Mouse (Mus musculus) embryonic facial prominence, embryonic 13.5 days (tissue): ENCODE results near the gene Gm42791. TPM values are rescaled to one million over a fixed set of nuclear protein-coding genes. Genes with fewer than 3 reads are reported as not detected.

Source experiments
- ATAC-seq: fragments of 200-750 bp; cut with Nextera tagmentation; 2 replicates; pipeline ENCODE4 v1.8.0; 2017; ENCODE audit warnings: low read depth; ENCODE audit not compliant: insufficient number of reproducible peaks, insufficient read depth, low FRiP score, low TSS enrichment
- H3K27ac ChIP-seq: fragments of 300-500 bp; sonication (generic); 2 replicates; pipeline ENCODE4 v1.5.1; 2015; ENCODE audit warnings: moderate library complexity, mild to moderate bottlenecking, inconsistent platforms
- H3K27me3 ChIP-seq: fragments of 300-500 bp; sonication (generic); 2 replicates; pipeline ENCODE4 v1.6.1; 2015; ENCODE audit warnings: mild to moderate bottlenecking, inconsistent platforms
- H3K36me3 ChIP-seq: fragments of 300-500 bp; sonication (generic); 2 replicates; pipeline ENCODE4 v1.6.1; 2015; ENCODE audit warnings: mild to moderate bottlenecking, inconsistent platforms
- H3K4me1 ChIP-seq: fragments of 300-500 bp; sonication (generic); 2 replicates; pipeline ENCODE4 v1.6.1; 2015; ENCODE audit warnings: inconsistent platforms
- H3K4me2 ChIP-seq: fragments of 300-500 bp; sonication (generic); 2 replicates; pipeline ENCODE4 v1.6.1; 2015; ENCODE audit warnings: moderate library complexity, mild to moderate bottlenecking, inconsistent platforms
- H3K4me3 ChIP-seq: fragments of 300-500 bp; sonication (generic); 2 replicates; pipeline ENCODE4 v1.5.1; 2015; ENCODE audit warnings: mild to moderate bottlenecking, inconsistent platforms
- H3K9ac ChIP-seq: fragments of 300-500 bp; sonication (generic); 2 replicates; pipeline ENCODE4 v1.6.1; 2015; ENCODE audit warnings: mild to moderate bottlenecking, inconsistent platforms
- H3K9me3 ChIP-seq: fragments of 300-500 bp; sonication (generic); 2 replicates; pipeline ENCODE4 v1.6.1; 2016; ENCODE audit warnings: inconsistent platforms
- WGBS: fragments of 180-500 bp; shearing (Covaris S2); methylation state at CpG from one replicate; pipeline ENCODE4 v1.1.7; 2015; ENCODE audit warnings: mixed read lengths; 5-methylcytosine and 5-hydroxymethylcytosine counted together
- polyA plus RNA-seq: library from polyadenylated mRNA; unstranded; fragments of >200 nt; fragmentation: Nextera tagmentation; extraction: Ambion mirVana; gene quantifications from 2 replicates; pipeline ENCODE4 v1.2.1, GENCODE M21; 2015

Gm42791 gene
- polyA plus RNA-seq, 1 experiment from 2014 or later, result 1.6 TPM

- WGBS, result 8% methylated on average over 26 of the region's 26 CpGs
- peak overlapping the region; percentile 55 for H3K9ac ChIP-seq
- ATAC-seq, result peak; percentile 63
- H3K27ac ChIP-seq, result peak overlapping the region; percentile 78
- H3K36me3 ChIP-seq, result no peaks in the 10 kb centered on the region
- no peaks in the 10 kb centered on the region for H3K9me3 ChIP-seq
- H3K4me2 ChIP-seq, result peak overlapping the region; percentile 59
- no peaks in the 10 kb centered on the region for H3K27me3 ChIP-seq
- peaks cover 39% of the 10 kb centered on the region for H3K4me1 ChIP-seq
- peak overlapping the region; percentile 30 for H3K4me3 ChIP-seq
These were observed 11.7 kb upstream of the Gm42791 start for GRCm38 (mm10) chr5:149006362-149007294.

- H3K36me3 ChIP-seq, result no peaks in the 10 kb centered on the region
- H3K9ac ChIP-seq, result peak overlapping the region; percentile 49; the same call in 1 of the 2 replicates
- 0 out of 2 replicates have a peak, but pooled peaks cover 3% of the 10 kb centered on the region for H3K9me3 ChIP-seq
- H3K4me1 ChIP-seq, result peaks cover 44% of the 10 kb centered on the region
- WGBS, result 59% methylated on average over 9 of the region's 9 CpGs
- peak overlapping the region; percentile 30; the same call in 1 of the 2 replicates for H3K4me3 ChIP-seq
- H3K4me2 ChIP-seq, result peak overlapping the region; percentile 59
- no peak for ATAC-seq
- H3K27ac ChIP-seq, result peak overlapping the region; percentile 78
- no peaks in the 10 kb centered on the region for H3K27me3 ChIP-seq
These were observed 10.9 kb upstream of the Gm42791 start for GRCm38 (mm10) chr5:149005701-149006361.

GRCm38 (mm10) chr5:149005083-149005482 lies 10.1 kb upstream of the Gm42791 start:
- WGBS, result 22% methylated on average over 9 of the region's 9 CpGs
- 0 out of 2 replicates have a peak, but pooled peaks cover 3% of the 10 kb centered on the region for H3K9me3 ChIP-seq

GRCm38 (mm10) chr5:149003137-149003536 lies 8.2 kb upstream of the Gm42791 start:
- WGBS, result 16% methylated on average over 2 of the region's 2 CpGs
- H3K27ac ChIP-seq, result peak overlapping the region; percentile 79
- H3K36me3 ChIP-seq, result no peaks in the 10 kb centered on the region
- H3K27me3 ChIP-seq, result no peaks in the 10 kb centered on the region
- no peak overlapping the region for H3K4me3 ChIP-seq
- H3K9ac ChIP-seq, result no peak overlapping the region
- ATAC-seq, result no peak
- peaks cover 44% of the 10 kb centered on the region for H3K4me1 ChIP-seq
- H3K9me3 ChIP-seq, result 0 out of 2 replicates have a peak, but pooled peaks cover 3% of the 10 kb centered on the region
- peak overlapping the region; percentile 41; the same call in 1 of the 2 replicates for H3K4me2 ChIP-seq

More at GRCm38 (mm10) chr5:149005083-149005482, 10.1 kb upstream of the Gm42791 start:
- Histone ChIP-seq H3K4me3 (no peak overlapping the region), H3K27ac (no peak overlapping the region), H3K36me3 (no peaks in the 10 kb centered on the region), H3K4me2 (no peak overlapping the region), H3K27me3 (no peaks in the 10 kb centered on the region), H3K9ac (0 out of 2 replicates have a peak overlapping the region, but pooled peaks have one; percentile 32), H3K4me1 (peaks cover 44% of the 10 kb centered on the region)
- no peak for ATAC-seq

GRCm38 (mm10) chr5:149002803-149003115 lies 7.8 kb upstream of the Gm42791 start:
- H3K27me3 ChIP-seq, result no peaks in the 10 kb centered on the region
- WGBS, result 49% methylated on average over 6 of the region's 6 CpGs
- H3K9ac ChIP-seq, result no peak overlapping the region
- 0 out of 2 replicates have a peak, but pooled peaks cover 3% of the 10 kb centered on the region for H3K9me3 ChIP-seq
- peak overlapping the region; percentile 41 for H3K4me2 ChIP-seq
- no peak for ATAC-seq
- peaks cover 41% of the 10 kb centered on the region for H3K4me1 ChIP-seq
- H3K4me3 ChIP-seq, result no peak overlapping the region
- H3K27ac ChIP-seq, result peak overlapping the region; percentile 79
- H3K36me3 ChIP-seq, result no peaks in the 10 kb centered on the region

- peaks cover 39% of the 10 kb centered on the region for H3K4me1 ChIP-seq
- H3K27ac ChIP-seq, result peak overlapping the region; percentile 79
- no peaks in the 10 kb centered on the region for H3K27me3 ChIP-seq
- no peak for ATAC-seq
- peak overlapping the region; percentile 41 for H3K4me2 ChIP-seq
- 0 out of 2 replicates have a peak, but pooled peaks cover 3% of the 10 kb centered on the region for H3K9me3 ChIP-seq
- no peaks in the 10 kb centered on the region for H3K36me3 ChIP-seq
- no peak overlapping the region for H3K4me3 ChIP-seq
- WGBS, result 18% methylated on average over 20 of the region's 20 CpGs
- no peak overlapping the region for H3K9ac ChIP-seq
These were observed 7.3 kb upstream of the Gm42791 start for GRCm38 (mm10) chr5:149002034-149002802.

- ATAC-seq, result no peak
- no peak overlapping the region for H3K4me3 ChIP-seq
- H3K9ac ChIP-seq, result no peak overlapping the region
- H3K4me2 ChIP-seq, result no peak overlapping the region
- WGBS, result 87% methylated on average over 7 of the region's 7 CpGs
- peaks cover 45% of the 10 kb centered on the region for H3K4me1 ChIP-seq
- no peaks in the 10 kb centered on the region for H3K36me3 ChIP-seq
- no peaks in the 10 kb centered on the region for H3K27me3 ChIP-seq
- no peak overlapping the region for H3K27ac ChIP-seq
- 0 out of 2 replicates have a peak, but pooled peaks cover 3% of the 10 kb centered on the region for H3K9me3 ChIP-seq
These were observed 4.9 kb upstream of the Gm42791 start for GRCm38 (mm10) chr5:148999802-149000201.

GRCm38 (mm10) chr5:148998512-148998911 lies 3.6 kb upstream of the Gm42791 start:
- Histone ChIP-seq H3K4me2 (no peak overlapping the region), H3K27me3 (no peaks in the 10 kb centered on the region), H3K4me1 (peaks cover 50% of the 10 kb centered on the region), H3K36me3 (no peaks in the 10 kb centered on the region), H3K9me3 (peaks cover 3% of the 10 kb centered on the region; the same call in 1 of the 2 replicates), H3K4me3 (no peak overlapping the region), H3K27ac (no peak overlapping the region), H3K9ac (no peak overlapping the region)
- ATAC-seq, result no peak
- 86% methylated on average over 14 of the region's 14 CpGs for WGBS

GRCm38 (mm10) chr5:148996709-148997037 lies 1.7 kb upstream of the Gm42791 start:
- H3K4me3 ChIP-seq, result no peak overlapping the region
- H3K9ac ChIP-seq, result 0 out of 2 replicates have a peak overlapping the region, but pooled peaks have one; percentile 7
- H3K36me3 ChIP-seq, result peaks cover 5% of the 10 kb centered on the region; the same call in 1 of the 2 replicates
- H3K4me2 ChIP-seq, result no peak overlapping the region
- peak overlapping the region; percentile 99 for H3K27ac ChIP-seq
- no peaks in the 10 kb centered on the region for H3K27me3 ChIP-seq
- peaks cover 32% of the 10 kb centered on the region for H3K4me1 ChIP-seq
- no peak for ATAC-seq
- H3K9me3 ChIP-seq, result peaks cover 3% of the 10 kb centered on the region
- WGBS, result 33% methylated on average over 4 of the region's 4 CpGs

- H3K9ac ChIP-seq, result no peak overlapping the region
- H3K36me3 ChIP-seq, result peaks cover 5% of the 10 kb centered on the region; the same call in 1 of the 2 replicates
- WGBS, result 45% methylated on average over 9 of the region's 9 CpGs
- H3K4me1 ChIP-seq, result peaks cover 27% of the 10 kb centered on the region
- no peaks in the 10 kb centered on the region for H3K27me3 ChIP-seq
- peak overlapping the region; percentile 99 for H3K27ac ChIP-seq
- no peaks in the 10 kb centered on the region; the same call in none of the 2 replicates for H3K9me3 ChIP-seq
- peak overlapping the region; percentile 77; the same call in 1 of the 2 replicates for H3K4me2 ChIP-seq
- no peak overlapping the region for H3K4me3 ChIP-seq
- ATAC-seq, result peak; percentile 39; the same call in 1 of the 2 replicates
These were observed 1.2 kb upstream of the Gm42791 start for GRCm38 (mm10) chr5:148995962-148996708.
